Mouse (Mus musculus) CD4-positive, CD25-positive, alpha-beta regulatory T cell, adult 4 months (primary cell): ENCODE measurements around the gene Crebl2. TPM values are rescaled to one million over a fixed set of nuclear protein-coding genes. Genes with fewer than 3 reads are reported as not detected.

Experiments
- polyA plus RNA-seq, 2 experiments: library from polyadenylated mRNA; unstranded; fragments of 100-300 nt; shearing (Covaris generic); gene quantifications; one replicate each; pipeline ENCODE4 v1.2.1; 2017

Crebl2 gene
- polyA plus RNA-seq, 2 experiments from 2014 or later, result 28.9 to 33.5 TPM

Other genes starting within 250 kb of the Crebl2 start
- 10 to 100 TPM; 11.2 to 11.3 TPM for gene Mansc1, start 197.7 kb upstream of the Crebl2 start, polyA plus RNA-seq
- 10 to 100 TPM in 1 of 2 experiments, 1 to 10 TPM in 1; 9.2 to 10.6 TPM for gene Borcs5, start 190.6 kb upstream of the Crebl2 start, polyA plus RNA-seq
- 1 to 10 TPM; 2.8 to 3.9 TPM for gene Dusp16, start 37.5 kb upstream of the Crebl2 start, polyA plus RNA-seq
- gene Gpr19, start 68.4 kb downstream of the Crebl2 start, polyA plus RNA-seq, result 10 to 100 TPM in 1 of 2 experiments, 1 to 10 TPM in 1; 7.7 to 12.1 TPM
- gene Cdkn1b, start 90.2 kb downstream of the Crebl2 start, polyA plus RNA-seq, result 100 to 1,000 TPM in 1 of 2 experiments, 10 to 100 TPM in 1; 69.7 to 113 TPM
- under 1 TPM; 0.16 to 0.32 TPM for gene Apold1, start 151.6 kb downstream of the Crebl2 start, polyA plus RNA-seq
- 100 to 1,000 TPM; 167 to 189 TPM for gene Ddx47, start 181.5 kb downstream of the Crebl2 start, polyA plus RNA-seq
- under 1 TPM; 0.55 to 0.67 TPM for gene Gprc5a, start 235.5 kb downstream of the Crebl2 start, polyA plus RNA-seq